Mouse (Mus musculus): ENCODE results near the gene Aadat.

DNA sequence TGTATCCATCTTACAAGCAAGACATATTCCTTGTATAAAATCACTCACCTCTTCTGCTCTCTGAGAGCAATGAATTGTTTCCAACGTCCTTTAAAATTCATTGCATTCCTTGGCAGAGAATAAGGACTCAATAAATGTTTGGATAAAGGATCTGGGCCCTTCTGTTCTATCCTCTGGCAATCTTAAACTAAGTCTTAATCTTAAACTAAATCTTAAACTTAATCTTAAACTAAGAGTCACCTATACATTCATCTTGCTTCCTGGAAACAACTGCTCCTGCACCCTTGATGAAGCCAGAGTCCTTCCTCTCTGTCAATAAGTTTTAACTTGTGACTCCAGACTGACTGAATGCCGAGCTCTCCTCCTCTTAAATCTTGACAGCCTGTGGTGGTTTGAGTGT is 2.6 kb upstream of the Aadat start, which contains the start of gene Gm10283:
- TF ChIP-seq CTCF (IDR thresholded peaks at IDR 0.05; ENCODE audit: control insufficient read depth, insufficient read depth, insufficient replicate concordance, low read depth, low read length) (no peak), POLR2A (IDR thresholded peaks at IDR 0.05; ENCODE audit: control insufficient read depth, low read depth, low read length) (no peak)
